Mouse (Mus musculus) forebrain, postnatal 0 days (tissue): Measurements from ENCODE around the gene Prkcb. TPM values are rescaled to one million over a fixed set of nuclear protein-coding genes. Genes with fewer than 3 reads are reported as not detected.

Experiments used
- ATAC-seq: fragments of 200-750 bp; cut with Nextera tagmentation; 2 replicates; pipeline ENCODE4 v1.8.0; 2017; ENCODE audit warnings: mild to moderate bottlenecking, moderate library complexity
- DNase-seq: peaks from one replicate; pipeline ENCODE4 v3.0.0-alpha.2; 2015
- H3K27ac ChIP-seq: fragments of 300-500 bp; sonication (generic); 2 replicates; pipeline ENCODE4 v1.5.1; 2014; ENCODE audit warnings: low read depth, mild to moderate bottlenecking, antibody characterized with exemption, low read length, moderate library complexity, mixed read lengths
- H3K27me3 ChIP-seq: fragments of 300-500 bp; sonication (generic); 2 replicates; pipeline ENCODE4 v1.6.1; 2014; ENCODE audit warnings: mild to moderate bottlenecking, low read length, mixed read lengths; ENCODE audit not compliant: insufficient read depth
- H3K36me3 ChIP-seq: fragments of 300-500 bp; sonication (generic); 2 replicates; pipeline ENCODE4 v1.6.1; 2014; ENCODE audit warnings: mild to moderate bottlenecking, moderate library complexity; ENCODE audit not compliant: insufficient read depth
- H3K4me1 ChIP-seq: fragments of 300-500 bp; sonication (generic); 2 replicates; pipeline ENCODE4 v1.6.1; 2014; ENCODE audit warnings: antibody characterized with exemption; ENCODE audit not compliant: insufficient read depth
- H3K4me2 ChIP-seq: fragments of 300-500 bp; sonication (generic); 2 replicates; pipeline ENCODE4 v1.6.1; 2014; ENCODE audit warnings: low read depth, mild to moderate bottlenecking, moderate library complexity
- H3K4me3 ChIP-seq: fragments of 300-500 bp; sonication (generic); 2 replicates; pipeline ENCODE4 v1.5.1; 2014; ENCODE audit warnings: low read depth, low read length, mixed read lengths
- H3K9ac ChIP-seq: fragments of 300-500 bp; sonication (generic); 2 replicates; pipeline ENCODE4 v1.6.1; 2014; ENCODE audit warnings: mild to moderate bottlenecking
- H3K9me3 ChIP-seq: fragments of 300-500 bp; sonication (generic); 2 replicates; pipeline ENCODE4 v1.6.1; 2016; ENCODE audit warnings: low read length
- CTCF ChIP-seq: sonication (generic); IDR thresholded peaks from 2 replicates; pipeline ENCODE4 v1.5.1; 2016; ENCODE audit warnings: antibody characterized with exemption, control low read depth, low read depth
- WGBS: fragments of 180-500 bp; shearing (Covaris S2); extraction: QIAGEN DNeasy Blood & Tissue Kit; methylation state at CpG from one replicate; pipeline ENCODE4 v1.1.7; 2014; 5-methylcytosine and 5-hydroxymethylcytosine counted together
- polyA plus RNA-seq: library from polyadenylated mRNA; unstranded; fragments of >200 nt; fragmentation: Nextera tagmentation; extraction: Ambion mirVana; gene quantifications from 2 replicates; pipeline ENCODE4 v1.2.1, GENCODE M21; 2015
- total RNA-seq: library from RNA; depleted of rRNA; stranded (reverse); fragments of >200 nt; gene quantifications from 2 replicates; pipeline ENCODE4 v1.2.3, GENCODE M21; 2014

The Prkcb gene
- total and polyA plus RNA-seq, 2 experiments from 2014 or later: 145 to 207 TPM

DNA sequence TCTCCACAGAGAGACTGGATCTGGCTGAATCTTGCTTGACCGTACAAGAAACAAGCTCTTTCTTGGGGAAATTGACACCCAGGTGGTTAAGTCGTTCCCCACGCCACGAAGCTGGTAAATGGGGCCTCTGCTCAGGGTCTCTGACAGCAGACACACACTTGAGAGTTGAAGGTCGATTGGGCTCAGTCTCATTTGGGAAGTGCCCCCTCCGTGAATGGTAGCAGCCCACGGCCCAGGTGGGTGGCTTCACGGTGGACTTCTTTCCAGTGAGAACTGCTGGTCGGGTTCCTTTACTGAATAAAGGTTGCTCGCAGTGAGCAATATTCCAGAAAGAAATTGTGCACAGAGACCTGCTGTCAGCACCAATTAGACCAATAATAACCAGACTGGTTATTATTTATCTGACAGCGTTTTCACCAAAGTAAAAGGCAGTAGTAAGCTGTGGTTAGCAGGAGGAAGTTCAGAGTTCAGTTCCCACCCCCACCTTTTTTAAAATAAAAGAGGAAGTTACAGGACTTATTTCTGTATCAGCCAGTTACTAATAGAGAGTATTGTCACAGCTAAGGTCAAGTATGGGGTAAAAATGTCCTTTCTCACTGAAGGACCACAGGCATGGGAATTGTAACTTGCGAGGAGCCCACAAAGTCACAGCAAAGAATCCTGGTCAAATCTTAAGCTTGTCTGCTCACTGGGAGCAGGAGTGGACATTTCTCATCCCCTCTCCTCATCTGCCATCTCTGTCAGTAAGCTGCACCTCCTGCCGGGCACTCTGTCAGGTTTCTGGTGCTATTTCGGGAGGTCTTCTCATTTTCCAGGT lies 21.6 kb downstream of the Prkcb start:
- no peak for ATAC-seq
- H3K36me3 ChIP-seq: no peaks in the 10 kb centered on the region

DNA sequence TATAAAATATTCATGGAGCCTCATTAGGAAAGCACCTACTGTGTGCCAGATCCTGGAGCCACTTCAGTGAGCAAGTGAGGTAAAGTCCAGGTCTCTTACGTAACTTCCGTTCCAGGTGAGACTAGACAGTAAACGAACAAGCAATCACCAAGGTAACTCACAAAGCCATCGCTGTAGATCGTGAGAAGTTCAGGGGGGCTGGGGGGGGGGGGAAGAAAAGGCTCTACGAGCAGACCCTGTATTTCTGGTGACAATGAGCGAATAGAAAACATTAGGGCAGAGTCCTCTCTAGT lies 22.1 kb downstream of the Prkcb start:
- H3K27ac ChIP-seq: no peak overlapping the region
- H3K4me3 ChIP-seq: no peak overlapping the region
- no peak for TF ChIP-seq CTCF
- WGBS: 86% methylated on average over 7 of the region's 7 CpGs
- H3K4me2 ChIP-seq: no peak overlapping the region
- H3K9me3 ChIP-seq: no peaks in the 10 kb centered on the region
- H3K27me3 ChIP-seq: no peaks in the 10 kb centered on the region
- H3K9ac ChIP-seq: no peak overlapping the region
- ATAC-seq (no peak), DNase-seq (no peak)
- no peaks in the 10 kb centered on the region for H3K36me3 ChIP-seq
- H3K4me1 ChIP-seq: peaks cover 6% of the 10 kb centered on the region; the same call in 1 of the 2 replicates

More for the DNA sequence above, 21.6 kb downstream of the Prkcb start:
- Histone ChIP-seq H3K4me3 (no peak overlapping the region), H3K27ac (no peak overlapping the region), H3K4me1 (peaks cover 6% of the 10 kb centered on the region; the same call in 1 of the 2 replicates), H3K27me3 (no peaks in the 10 kb centered on the region), H3K9me3 (no peaks in the 10 kb centered on the region), H3K4me2 (no peak overlapping the region), H3K9ac (no peak overlapping the region)
- no peak for TF ChIP-seq CTCF
- no peak for DNase-seq
- 78% methylated on average over 14 of the region's 14 CpGs for WGBS

DNA sequence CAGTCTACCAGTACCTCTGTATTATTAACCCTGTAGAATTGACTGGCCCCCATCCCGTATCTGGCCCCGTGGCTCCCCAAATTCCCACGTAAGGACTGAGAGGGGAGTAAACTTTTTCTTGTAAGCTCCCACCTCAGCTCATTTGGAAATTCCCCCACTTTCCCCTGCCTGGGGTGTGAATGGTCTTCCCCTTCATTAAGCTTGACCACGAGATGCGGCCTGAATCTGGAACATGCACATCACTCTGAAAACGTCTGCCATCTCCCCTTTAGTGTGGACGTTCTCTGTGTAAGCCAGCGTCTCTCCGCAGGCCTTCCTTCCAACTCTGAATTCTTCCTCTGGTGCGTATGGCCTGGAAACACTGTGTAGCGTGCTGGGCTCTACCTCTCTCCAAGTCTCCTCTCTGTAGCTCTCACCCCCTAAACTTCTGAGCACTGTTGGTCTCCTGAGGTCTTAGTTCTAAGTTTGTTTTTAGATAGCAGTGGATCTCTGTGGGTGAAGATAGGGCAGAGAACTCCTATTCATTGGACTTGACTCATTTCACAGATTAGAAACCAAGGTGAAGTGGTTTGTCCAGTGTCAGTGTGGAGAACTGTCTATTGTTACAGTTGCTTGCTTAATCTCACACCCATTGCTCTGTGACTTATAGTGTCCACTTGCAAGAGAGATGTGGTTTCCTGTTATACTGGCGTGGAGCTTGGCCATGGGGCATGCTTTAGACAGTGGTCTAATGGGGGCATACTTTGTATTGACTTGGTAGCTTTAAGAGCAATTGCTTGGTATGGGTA lies 25.3 kb downstream of the Prkcb start:
- H3K27me3 ChIP-seq: no peaks in the 10 kb centered on the region
- TF ChIP-seq CTCF: no peak

GRCm38 (mm10) chr7:122315720-122316331 lies 27.3 kb downstream of the Prkcb start:
- Histone ChIP-seq H3K27ac (no peak overlapping the region), H3K36me3 (no peaks in the 10 kb centered on the region), H3K9ac (no peak overlapping the region), H3K9me3 (no peaks in the 10 kb centered on the region), H3K27me3 (no peaks in the 10 kb centered on the region), H3K4me2 (no peak overlapping the region), H3K4me3 (no peak overlapping the region), H3K4me1 (peaks cover 6% of the 10 kb centered on the region; the same call in 1 of the 2 replicates)
- DNase-seq: no peak
- no peak for TF ChIP-seq CTCF
- 89% methylated on average over 8 of the region's 8 CpGs for WGBS
- no peak for ATAC-seq

More for the DNA sequence above, 25.3 kb downstream of the Prkcb start:
- Histone ChIP-seq H3K9ac (no peak overlapping the region), H3K9me3 (no peaks in the 10 kb centered on the region), H3K27ac (no peak overlapping the region), H3K4me3 (no peak overlapping the region), H3K4me2 (no peak overlapping the region), H3K4me1 (peaks cover 6% of the 10 kb centered on the region; the same call in 1 of the 2 replicates), H3K36me3 (no peaks in the 10 kb centered on the region)
- no peak for ATAC-seq
- no peak for DNase-seq
- 92% methylated on average over 12 of the region's 12 CpGs for WGBS

- Histone ChIP-seq H3K36me3 (no peaks in the 10 kb centered on the region), H3K9ac (no peak overlapping the region), H3K4me3 (no peak overlapping the region), H3K27me3 (no peaks in the 10 kb centered on the region), H3K4me2 (no peak overlapping the region), H3K4me1 (peaks cover 6% of the 10 kb centered on the region; the same call in 1 of the 2 replicates), H3K9me3 (no peaks in the 10 kb centered on the region), H3K27ac (no peak overlapping the region)
- 62% methylated on average over 3 of the region's 3 CpGs for WGBS
- DNase-seq (no peak), ATAC-seq (no peak)
- TF ChIP-seq CTCF: no peak
Measured at GRCm38 (mm10) chr7:122316681-122317080, 28.1 kb downstream of the Prkcb start.

GRCm38 (mm10) chr7:122317485-122317884 lies 28.9 kb downstream of the Prkcb start:
- H3K27me3 ChIP-seq: no peaks in the 10 kb centered on the region
- H3K9ac ChIP-seq: no peak overlapping the region
- DNase-seq: no peak
- no peak overlapping the region for H3K4me3 ChIP-seq
- H3K9me3 ChIP-seq: no peaks in the 10 kb centered on the region
- ATAC-seq: no peak
- no peak for TF ChIP-seq CTCF
- no peaks in the 10 kb centered on the region for H3K4me1 ChIP-seq
- no peaks in the 10 kb centered on the region for H3K36me3 ChIP-seq
- H3K4me2 ChIP-seq: no peak overlapping the region
- no peak overlapping the region for H3K27ac ChIP-seq

DNA sequence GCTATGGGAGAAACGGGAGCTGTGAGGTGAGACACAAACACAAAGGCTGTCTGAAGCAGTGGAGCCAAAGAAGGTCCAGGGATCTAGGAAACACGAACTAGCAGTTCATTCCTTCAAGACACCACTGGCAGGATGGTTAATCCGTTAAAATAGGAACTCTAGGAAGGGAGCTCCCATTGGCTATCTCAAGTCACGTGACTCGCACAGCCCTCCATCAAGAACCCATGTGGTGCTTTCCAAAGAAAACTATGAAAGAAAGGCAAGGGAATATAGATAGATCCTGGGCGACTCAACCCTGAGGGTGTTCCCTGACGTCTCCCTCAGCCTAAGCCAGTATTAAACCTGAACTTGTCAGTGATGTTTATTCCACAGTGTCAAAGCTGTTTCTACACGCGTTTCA lies 31.0 kb downstream of the Prkcb start:
- DNase-seq (no peak), ATAC-seq (no peak)
- TF ChIP-seq CTCF: no peak
- H3K27me3 ChIP-seq: no peaks in the 10 kb centered on the region
- no peak overlapping the region for H3K9ac ChIP-seq
- H3K9me3 ChIP-seq: no peaks in the 10 kb centered on the region
- WGBS: 83% methylated on average over 9 of the region's 9 CpGs
- H3K36me3 ChIP-seq: no peaks in the 10 kb centered on the region
- no peaks in the 10 kb centered on the region for H3K4me1 ChIP-seq
- H3K4me3 ChIP-seq: no peak overlapping the region
- no peak overlapping the region for H3K27ac ChIP-seq
- no peak overlapping the region for H3K4me2 ChIP-seq
